Mouse (Mus musculus): ENCODE results near the gene Rpl22.

DNA sequence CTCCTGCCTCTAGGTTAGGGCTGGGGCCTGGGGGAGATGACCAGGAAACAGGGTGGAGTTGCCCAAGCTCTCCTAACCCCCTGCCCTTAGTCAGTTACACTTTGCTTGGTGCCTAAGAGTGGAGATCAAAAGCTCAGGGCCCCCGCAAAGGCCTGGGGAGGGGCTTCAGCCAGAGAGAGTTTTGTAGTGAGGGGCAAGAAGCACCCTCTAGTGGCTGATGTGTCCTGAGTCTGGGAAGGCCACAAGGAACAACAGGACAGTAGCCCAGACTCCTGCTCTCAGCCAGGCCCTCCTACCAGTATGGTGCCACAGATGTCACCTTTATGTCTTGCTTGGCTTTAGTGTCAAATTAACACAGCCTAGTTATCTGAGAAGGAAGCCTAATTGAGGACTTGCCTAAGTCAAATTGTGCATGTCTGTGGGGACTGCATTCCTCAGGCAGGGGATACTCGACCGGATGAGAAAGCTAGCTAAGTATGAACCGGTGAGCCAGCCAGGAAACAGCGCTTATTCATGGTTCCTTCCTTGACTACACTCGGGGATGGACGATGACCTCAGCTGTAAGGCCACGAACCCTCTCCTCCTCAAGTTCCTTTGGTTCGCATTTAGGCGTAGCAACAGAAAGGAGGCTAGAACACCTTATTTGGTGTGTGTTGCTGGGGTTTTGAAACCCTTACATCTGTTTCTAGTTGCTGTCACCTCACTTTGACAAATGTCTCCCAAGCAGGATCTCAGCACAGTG lies 31.2 kb upstream of the Rpl22 start:
- TF ChIP-seq CTCF (IDR thresholded peaks at IDR 0.05; ENCODE audit: control insufficient read depth, insufficient read depth, insufficient read length): no peak
- no peak for TF ChIP-seq USF1 (IDR thresholded peaks at IDR 0.05; ENCODE audit: low read depth)
